Mouse (Mus musculus): ENCODE measurements around the gene Spata25.

The Spata25 gene

GRCm38 (mm10) chr2:164783926-164784581 is 44.3 kb downstream of the Spata25 start:
- DNase-seq (ENCODE audit: low spot score in 2 of 2), result no peak

GRCm38 (mm10) chr2:164781876-164782275 is 46.5 kb downstream of the Spata25 start:
- DNase-seq (ENCODE audit: low spot score in 2 of 2), result no peak

GRCm38 (mm10) chr2:164779481-164780086 is 48.8 kb downstream of the Spata25 start, which contains the start of gene Tnnc2:
TSS of gene Tnnc2 (minus strand) at chr2:164779967.
- DNase-seq (ENCODE audit: low spot score in 2 of 2), result no peak

GRCm38 (mm10) chr2:164778809-164779208 is 49.5 kb downstream of the Spata25 start:
- no peak for DNase-seq (ENCODE audit: low spot score in 2 of 2)

- DNase-seq (ENCODE audit: low spot score in 2 of 2), result no peak
These were observed 50.4 kb downstream of the Spata25 start for GRCm38 (mm10) chr2:164778015-164778287.

- no peak for DNase-seq (ENCODE audit: low spot score in 2 of 2)
These were observed 50.9 kb downstream of the Spata25 start for GRCm38 (mm10) chr2:164777246-164778014.

- DNase-seq (ENCODE audit: low spot score in 2 of 2), result no peak
These were observed 51.5 kb downstream of the Spata25 start for GRCm38 (mm10) chr2:164776801-164777200.
